Mouse (Mus musculus) gastrocnemius, adult 18-20 months (tissue): ENCODE data around the gene Dlk1. TPM values are rescaled to one million over a fixed set of nuclear protein-coding genes. Genes with fewer than 3 reads are reported as not detected.
"Not testable (repeated sequence)": the region's sequence is repeated elsewhere in the genome, so short reads cannot be mapped to it uniquely, and the experiment has no call there.

ENCODE experiments used
- DNase-seq: peaks from one replicate; pipeline ENCODE4 v3.0.0; 2021; ENCODE audit warnings: low spot score
- total RNA-seq, 2 experiments: library from RNA; stranded (reverse); gene quantifications; 2 replicates each; pipeline ENCODE4 v1.2.3; 2021

Dlk1 gene
- total RNA-seq, 2 experiments from 2014 or later = 0.69 to 1.1 TPM

GRCm38 (mm10) chr12:109438383-109438782 is 14.2 kb upstream of the Dlk1 start:
- DNase-seq = no peak

- no peak for DNase-seq
Measured at GRCm38 (mm10) chr12:109439974-109440373, 12.6 kb upstream of the Dlk1 start.

DNA sequence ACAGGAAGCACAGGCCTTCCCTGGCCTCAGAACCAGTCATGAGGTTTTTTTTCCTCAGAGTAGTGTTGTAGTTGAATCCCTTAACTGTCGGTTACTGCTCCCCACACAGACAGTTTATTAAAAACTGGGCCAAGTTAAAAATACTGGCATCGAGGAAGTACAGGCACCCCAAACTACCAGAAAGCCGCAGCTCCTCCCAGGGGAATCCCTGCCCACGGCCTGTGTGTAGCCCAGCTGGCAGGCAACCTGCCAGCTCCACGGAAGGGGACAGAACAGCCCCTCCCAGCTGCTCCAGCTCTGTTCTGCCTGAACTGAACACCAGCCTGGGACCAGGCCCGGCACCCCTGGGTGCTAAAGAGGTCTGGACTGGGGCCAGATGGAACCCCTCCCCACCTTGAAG is 11.3 kb upstream of the Dlk1 start:
- DNase-seq = no peak

GRCm38 (mm10) chr12:109442115-109442514 is 10.5 kb upstream of the Dlk1 start:
- no peak for DNase-seq

DNA sequence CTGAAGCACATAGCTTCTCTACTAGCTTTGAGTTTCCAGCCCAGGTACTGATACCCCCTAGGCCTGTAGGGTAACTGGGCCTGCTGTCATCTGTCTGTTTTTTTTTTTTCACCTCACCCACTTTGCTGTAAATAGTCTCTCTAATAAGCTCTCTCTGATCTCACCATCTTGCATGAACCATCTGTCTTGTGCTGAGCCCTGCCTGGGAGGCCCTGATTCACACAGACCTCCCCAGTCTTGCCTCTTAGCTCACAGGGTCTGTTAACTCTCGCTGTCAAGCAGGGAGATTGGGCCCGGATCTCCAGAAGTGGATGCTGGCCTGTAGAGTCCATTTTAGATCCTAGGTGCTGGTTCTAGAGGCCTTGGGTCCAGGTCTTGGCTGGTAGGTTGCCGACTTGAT is 9.3 kb upstream of the Dlk1 start:
- DNase-seq = no peak

- no peak for DNase-seq
Measured at GRCm38 (mm10) chr12:109444999-109445398, 7.6 kb upstream of the Dlk1 start.

DNA sequence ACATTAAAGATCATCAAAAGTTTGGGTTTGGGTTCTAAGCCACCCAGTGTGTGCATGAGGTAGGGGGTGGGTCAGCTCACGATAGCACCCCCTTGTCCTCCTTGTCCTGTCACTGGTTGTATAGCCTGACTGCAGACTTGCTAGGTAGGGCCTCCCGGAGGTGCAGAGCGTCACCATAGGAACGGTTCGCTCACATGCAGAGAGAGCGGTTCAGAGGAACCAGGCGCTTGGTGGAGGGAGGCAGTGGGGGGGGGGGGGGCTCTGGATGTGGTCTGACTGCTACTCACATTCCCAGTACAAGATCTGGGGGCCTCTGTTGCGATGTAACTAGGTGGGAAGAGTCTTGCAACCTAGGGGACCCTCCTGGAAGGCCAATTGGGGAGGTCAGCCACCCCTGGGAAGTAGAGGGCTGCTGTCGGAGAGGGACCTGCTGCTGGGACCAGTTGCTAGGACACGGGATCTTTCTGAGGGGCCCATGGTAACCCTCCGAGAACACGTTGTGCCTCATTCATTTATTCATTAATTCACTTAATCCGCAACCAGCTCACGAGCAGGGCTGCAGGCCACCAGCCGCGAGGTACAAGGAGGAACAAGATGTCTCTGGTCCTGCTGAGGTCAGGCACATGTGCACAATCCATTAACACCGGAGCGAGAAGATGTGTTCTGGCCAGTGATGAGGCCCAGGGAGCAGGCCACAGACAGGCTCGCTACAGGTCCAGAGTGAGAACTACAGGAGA is 7.0 kb upstream of the Dlk1 start:
- DNase-seq = no peak

DNA sequence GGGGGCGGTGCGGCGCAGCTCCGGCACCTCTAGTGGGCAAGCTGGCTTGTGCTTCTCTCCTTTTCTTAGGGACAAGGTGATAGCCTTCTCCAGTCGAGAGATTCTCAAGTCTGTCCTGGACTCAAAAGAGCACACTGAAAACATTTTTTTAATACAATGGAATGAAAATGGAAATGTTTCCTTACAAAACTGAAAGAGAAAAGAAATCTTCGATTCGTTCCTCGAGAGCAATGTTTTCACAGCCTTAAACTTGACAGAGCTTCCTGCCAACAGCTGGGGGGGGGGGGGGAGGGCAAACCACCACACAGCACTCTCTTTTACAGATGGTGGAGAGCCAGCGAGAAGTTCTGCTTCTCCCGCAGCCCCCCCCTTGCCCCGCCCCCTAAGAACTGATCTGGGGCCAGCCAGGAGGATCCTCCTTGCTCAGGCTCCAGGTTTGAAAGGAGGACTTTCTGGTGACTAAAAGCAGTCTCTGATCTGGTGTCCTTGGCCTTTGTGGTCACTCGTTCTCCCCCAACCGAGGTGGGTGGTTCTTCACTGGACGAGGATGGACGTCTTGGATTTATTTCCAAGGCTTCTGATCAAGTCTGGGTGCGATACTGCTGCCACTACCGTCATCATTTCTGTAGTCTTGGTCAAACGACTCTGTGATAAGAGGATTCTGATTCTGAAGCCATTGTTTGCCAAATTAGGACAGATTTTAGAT is 6.2 kb upstream of the Dlk1 start:
- no peak for DNase-seq

GRCm38 (mm10) chr12:109449421-109450411 is 2.9 kb upstream of the Dlk1 start:
- DNase-seq = no peak

- DNase-seq = no peak
Measured at GRCm38 (mm10) chr12:109453065-109453997, 708 bp downstream of the Dlk1 start.

DNA sequence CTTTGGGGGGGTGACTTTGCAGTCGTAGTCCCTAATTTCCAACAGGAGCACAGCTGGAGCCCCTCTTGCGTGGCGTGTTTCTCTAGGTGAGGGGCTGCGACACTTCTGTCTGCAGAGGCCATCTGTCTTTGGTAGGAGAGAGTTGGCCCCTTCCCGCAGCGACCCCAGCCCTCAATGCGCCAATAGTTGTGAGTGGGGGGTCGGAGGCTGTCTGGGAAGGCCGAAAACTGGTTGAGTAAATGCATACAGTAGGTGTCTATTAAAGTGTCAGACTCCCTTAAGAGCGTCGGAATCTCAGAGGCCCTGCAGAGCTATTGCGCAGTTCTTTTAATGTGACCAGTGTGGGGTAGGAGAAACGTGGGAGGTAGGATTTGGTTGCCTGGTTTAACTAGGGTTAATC is 1.5 kb downstream of the Dlk1 start:
- no peak for DNase-seq

- no peak for DNase-seq
Measured at GRCm38 (mm10) chr12:109456531-109457202, 4.0 kb downstream of the Dlk1 start.

DNA sequence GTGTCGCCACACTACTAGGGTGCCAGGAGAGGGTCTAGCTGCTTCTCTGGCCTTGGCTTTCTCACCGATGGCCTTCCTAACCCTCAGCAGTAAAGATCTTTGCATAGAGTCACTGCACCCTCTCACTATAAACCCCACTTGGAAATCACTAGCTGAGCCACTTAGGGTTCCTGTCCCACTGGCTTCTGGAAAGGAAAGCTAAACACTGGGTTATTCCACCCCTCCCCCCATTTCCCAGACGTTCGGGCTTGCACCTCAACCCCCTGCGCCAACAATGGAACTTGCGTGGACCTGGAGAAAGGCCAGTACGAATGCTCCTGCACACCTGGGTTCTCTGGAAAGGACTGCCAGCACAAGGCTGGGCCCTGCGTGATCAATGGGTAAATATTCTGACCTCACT is 5.2 kb downstream of the Dlk1 start:
- DNase-seq = no peak

- DNase-seq = no peak
Measured at GRCm38 (mm10) chr12:109458896-109459295, 6.3 kb downstream of the Dlk1 start.

- no peak for DNase-seq
Measured at GRCm38 (mm10) chr12:109459481-109460401, 7.1 kb downstream of the Dlk1 start.

DNA sequence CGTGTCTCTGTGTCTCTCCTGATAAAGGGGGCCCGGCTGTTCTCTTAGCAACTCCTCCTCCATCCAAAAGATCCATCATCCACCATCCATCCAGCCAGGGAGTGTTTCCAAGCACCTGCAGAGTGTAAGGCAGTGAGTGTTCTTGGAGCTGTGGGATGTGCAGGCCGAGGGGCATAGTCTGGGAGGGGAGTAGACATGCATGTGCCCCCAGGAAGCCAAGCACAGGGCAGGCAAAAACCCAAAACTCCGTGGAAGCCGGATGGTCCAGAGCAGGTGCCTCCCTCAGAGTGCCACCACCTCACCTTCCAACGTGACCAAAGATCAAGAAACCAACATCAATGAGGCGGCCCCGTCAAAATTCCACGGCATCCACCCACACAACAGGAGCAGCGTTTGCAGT is 10.0 kb downstream of the Dlk1 start:
- DNase-seq = no peak

GRCm38 (mm10) chr12:109467417-109467816 is 14.8 kb downstream of the Dlk1 start:
- not testable (repeated sequence) for DNase-seq

GRCm38 (mm10) chr12:109469793-109470192 is 17.2 kb downstream of the Dlk1 start:
- no peak for DNase-seq

DNA sequence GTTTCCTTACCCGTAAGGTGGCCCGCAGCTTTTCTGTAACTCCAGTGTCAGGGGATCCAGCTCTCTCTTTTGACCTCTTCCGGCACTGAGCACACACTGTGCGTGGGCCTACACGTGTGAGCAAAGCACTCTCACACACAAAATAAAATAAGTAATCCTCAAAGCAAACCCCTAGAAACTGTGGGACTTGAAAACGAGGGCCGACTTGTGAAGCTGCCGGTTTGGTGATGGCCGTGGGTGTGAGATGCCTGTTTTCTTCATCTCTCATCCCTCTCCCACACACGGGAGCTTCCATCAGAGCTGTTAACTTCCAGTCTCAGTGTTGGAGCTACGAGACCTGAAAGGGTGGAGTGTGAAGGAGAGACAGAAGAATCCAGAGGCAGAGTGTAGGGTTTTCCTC is 20.0 kb downstream of the Dlk1 start:
- DNase-seq = no peak
